Mouse (Mus musculus) limb, embryonic 12.5 days (tissue): Measurements from ENCODE around the gene Lrrc4. TPM values are rescaled to one million over a fixed set of nuclear protein-coding genes. Genes with fewer than 3 reads are reported as not detected.

ENCODE experiments used
- ATAC-seq: fragments of 200-750 bp; cut with Nextera tagmentation; 2 replicates; pipeline ENCODE4 v1.8.0; 2017; ENCODE audit warnings: low read depth, moderate TSS enrichment; ENCODE audit not compliant: insufficient number of reproducible peaks, insufficient read depth, low FRiP score, low TSS enrichment
- H3K27ac ChIP-seq: fragments of 300-500 bp; sonication (generic); 2 replicates; pipeline ENCODE4 v1.5.1; 2016; ENCODE audit warnings: mild to moderate bottlenecking, moderate library complexity
- H3K27me3 ChIP-seq: fragments of 300-500 bp; sonication (generic); 2 replicates; pipeline ENCODE4 v1.6.1; 2016; ENCODE audit warnings: mild to moderate bottlenecking, moderate library complexity
- H3K36me3 ChIP-seq: fragments of 300-500 bp; sonication (generic); 2 replicates; pipeline ENCODE4 v1.6.1; 2016; ENCODE audit warnings: mild to moderate bottlenecking, moderate library complexity
- H3K4me1 ChIP-seq: fragments of 300-500 bp; sonication (generic); replicated peaks from 2 replicates; pipeline ENCODE4 v1.6.1; 2016
- H3K4me2 ChIP-seq: fragments of 300-500 bp; sonication (generic); 2 replicates; pipeline ENCODE4 v1.6.1; 2016; ENCODE audit warnings: mild to moderate bottlenecking, moderate library complexity
- H3K4me3 ChIP-seq: fragments of 300-500 bp; sonication (generic); replicated peaks from 2 replicates; pipeline ENCODE4 v1.5.1; 2016; ENCODE audit warnings: mild to moderate bottlenecking
- H3K9ac ChIP-seq: fragments of 300-500 bp; sonication (generic); replicated peaks from 2 replicates; pipeline ENCODE4 v1.6.1; 2016; ENCODE audit warnings: mild to moderate bottlenecking, moderate library complexity
- H3K9me3 ChIP-seq: fragments of 300-500 bp; sonication (generic); 2 replicates; pipeline ENCODE4 v1.6.1; 2016; ENCODE audit warnings: mild to moderate bottlenecking, moderate library complexity
- WGBS: fragments of 180-500 bp; shearing (Covaris S2); methylation state at CpG from one replicate; pipeline ENCODE4 v1.1.7; 2016; 5-methylcytosine and 5-hydroxymethylcytosine counted together
- polyA plus RNA-seq: library from polyadenylated mRNA; unstranded; fragments of >200 nt; fragmentation: Nextera tagmentation; extraction: Ambion mirVana; gene quantifications from 2 replicates; pipeline ENCODE4 v1.2.1, GENCODE M21; 2016

Gene Lrrc4
- polyA plus RNA-seq, 1 experiment from 2014 or later, result 0.50 TPM

DNA sequence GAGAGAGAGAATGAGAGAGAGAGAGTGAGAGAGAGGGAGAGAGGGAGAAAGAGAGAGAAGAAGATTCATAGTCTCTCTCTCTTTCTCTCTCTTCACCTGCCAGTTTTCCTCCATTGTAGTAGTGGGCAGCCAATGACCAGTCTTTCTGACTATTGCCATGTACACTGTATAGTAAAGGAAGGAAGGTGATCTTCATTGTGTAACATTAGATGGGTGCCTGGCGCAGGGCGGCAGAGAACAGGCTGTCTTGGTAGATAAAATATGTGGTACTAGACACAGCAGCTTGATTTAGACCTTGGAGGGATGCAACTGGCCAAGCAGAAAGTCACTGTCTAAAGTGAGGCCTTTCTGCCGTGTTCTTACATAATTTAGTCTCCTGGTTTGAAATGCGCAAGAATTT is 216.7 kb downstream of the Lrrc4 start:
- no peaks in the 10 kb centered on the region for H3K27me3 ChIP-seq
- WGBS, result 93% methylated on average over 4 of the region's 4 CpGs
- H3K9me3 ChIP-seq, result no peaks in the 10 kb centered on the region
- H3K36me3 ChIP-seq, result no peaks in the 10 kb centered on the region
- no peak overlapping the region for H3K4me3 ChIP-seq
- ATAC-seq, result no peak
- peaks cover 26% of the 10 kb centered on the region for H3K4me1 ChIP-seq
- H3K9ac ChIP-seq, result no peak overlapping the region
- no peak overlapping the region for H3K27ac ChIP-seq
- no peak overlapping the region for H3K4me2 ChIP-seq

DNA sequence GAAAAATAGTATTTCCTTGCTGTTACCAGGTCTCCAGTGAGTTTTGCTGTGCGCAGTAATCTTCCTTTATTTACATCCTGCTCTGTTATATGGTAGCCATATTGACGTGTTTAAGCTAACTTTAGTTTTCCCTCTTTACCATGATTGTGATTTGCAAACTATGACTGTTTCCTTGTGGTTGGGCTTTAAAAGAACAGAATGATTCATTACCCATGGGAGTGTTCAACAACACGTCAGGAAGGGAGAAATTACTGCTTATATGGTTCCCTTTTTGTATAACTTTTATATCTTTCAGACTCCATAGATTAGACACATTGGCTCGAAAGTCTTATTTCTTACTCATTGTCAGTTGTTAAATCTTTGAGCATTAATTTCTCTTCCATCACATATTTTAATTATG is 218.1 kb downstream of the Lrrc4 start:
- H3K9ac ChIP-seq, result no peak overlapping the region
- no peaks in the 10 kb centered on the region for H3K36me3 ChIP-seq
- no peak for ATAC-seq
- peaks cover 20% of the 10 kb centered on the region for H3K4me1 ChIP-seq
- H3K4me2 ChIP-seq, result no peak overlapping the region
- no peaks in the 10 kb centered on the region for H3K9me3 ChIP-seq
- no peak overlapping the region for H3K27ac ChIP-seq
- 75% methylated on average over 4 of the region's 4 CpGs for WGBS
- no peaks in the 10 kb centered on the region for H3K27me3 ChIP-seq
- H3K4me3 ChIP-seq, result no peak overlapping the region

Other genes with a start within 250 kb of the Lrrc4 start
- not detected in 2 replicates for gene Lep, start 228.5 kb upstream of the Lrrc4 start, polyA plus RNA-seq